Mouse (Mus musculus): ENCODE results near the gene Ccdc124. TPM values are rescaled to one million over a fixed set of nuclear protein-coding genes. Genes with fewer than 3 reads are reported as not detected.

The Ccdc124 gene
- total RNA-seq, 4 experiments from 2014 or later = 48.5 to 68.7 (median 51.3) TPM

Small RNA genes lying within 50 kb of the gene (microRNA-seq; reads per million reads assigned to microRNA genes)
- gene Mir7067 = 0.34 to 0.88 reads per million in 2 experiments

Other genes with a start within 250 kb of the Ccdc124 start
- 1 to 10 TPM; 1.8 to 3.5 (median 3.0) TPM for gene Gdf15, start 241.5 kb downstream of the Ccdc124 start, total RNA-seq (2022)
- gene Pgpep1, start 213.5 kb downstream of the Ccdc124 start, total RNA-seq (2022) = 100 to 1,000 TPM; 129 to 163 (median 131) TPM
- 100 to 1,000 TPM in 1 of 4 experiments, 10 to 100 TPM in 3; 81.4 to 101 (median 86.6) TPM for gene Lsm4, start 200.7 kb downstream of the Ccdc124 start, total RNA-seq (2022)
- 100 to 1,000 TPM; 187 to 329 (median 253) TPM for gene Jund, start 175.0 kb downstream of the Ccdc124 start, total RNA-seq (2022)
- under 1 TPM in 3 of 4 experiments, not detected in 1; 0.07 to 0.09 (median 0.08) TPM for gene Iqcn, start 170.5 kb downstream of the Ccdc124 start, total RNA-seq (2022)
- gene Gm3336, start 155.4 kb downstream of the Ccdc124 start, total RNA-seq (2022) = not detected
- under 1 TPM; 0.26 to 0.86 (median 0.30) TPM for gene Pde4c, start 150.2 kb downstream of the Ccdc124 start, total RNA-seq (2022)
- gene Rab3a, start 119.3 kb downstream of the Ccdc124 start, total RNA-seq (2022) = 10 to 100 TPM; 59.6 to 90.1 (median 74.4) TPM
- 100 to 1,000 TPM; 106 to 166 (median 126) TPM for gene Mpv17l2, start 113.0 kb downstream of the Ccdc124 start, total RNA-seq (2022)
- gene Pik3r2, start 97.2 kb downstream of the Ccdc124 start, total RNA-seq (2022) = 10 to 100 TPM; 44.0 to 73.8 (median 57.9) TPM
- gene Mast3, start 68.9 kb downstream of the Ccdc124 start, total RNA-seq (2022) = 10 to 100 TPM; 17.8 to 37.7 (median 26.5) TPM
- gene Il12rb1, start 65.5 kb downstream of the Ccdc124 start, total RNA-seq (2022) = under 1 TPM; 0.11 to 0.75 (median 0.22) TPM
- gene Arrdc2, start 34.2 kb downstream of the Ccdc124 start, total RNA-seq (2022) = 10 to 100 TPM; 11.7 to 17.7 (median 14.5) TPM
- 1 to 10 TPM; 4.2 to 4.7 (median 4.4) TPM for gene Kcnn1, start 10.7 kb downstream of the Ccdc124 start, total RNA-seq (2022)
- not detected for gene Slc5a5, start 18.8 kb upstream of the Ccdc124 start, total RNA-seq (2022)
- gene Rpl18a, start 23.5 kb upstream of the Ccdc124 start, total RNA-seq (2022) = 1,000 to 10,000 TPM; 1,169 to 1,386 (median 1,259) TPM
- gene Map1s, start 32.0 kb upstream of the Ccdc124 start, total RNA-seq (2022) = 10 to 100 TPM; 35.7 to 54.1 (median 50.0) TPM